Comparison of ENCODE assay signal across 21 mouse cellular contexts in genomic region chr9:70636748-70637147, GRCm38 (mm10). TPM values are rescaled to one million over a fixed set of nuclear protein-coding genes. Genes with fewer than 3 reads are reported as not detected.
DNase-seq lines count a peak whose midpoint lies in the region; TF ChIP-seq lines count a peak whose summit lies in the region.
"Had no signal": no experiment of that assay in that cellular context is flagged by ENCODE, and none has a peak within 500 bp of the region (broad histone marks: within the 10 kb centered on the region; RNA-seq: fewer than 3 reads in every experiment).

No protein-coding gene starts in this region.

- TF ChIP-seq CTCF in C2C12 (IDR thresholded peaks at IDR 0.05; ENCODE audit: control insufficient read depth, insufficient read depth, insufficient read length) (no peak), CH12.LX (conservative IDR thresholded peaks at IDR 0.05 in 1 of 2, IDR thresholded peaks at IDR 0.05 in 1 of 2; ENCODE audit: low read depth in 2 of 2, low read length in 2 of 2) (no peak)

- H3K9ac ChIP-seq in CH12.LX (ENCODE audit: insufficient read depth, low read depth) = no peak overlapping the region

- H3K4me2 ChIP-seq in CH12.LX (ENCODE audit: insufficient read depth, low read depth, poor library complexity, severe bottlenecking) = no peak overlapping the region

- no peak overlapping the region for H3ac ChIP-seq in C2C12 (ENCODE audit: control insufficient read depth, insufficient read length, low read depth)

- peak; percentile 58 for TF ChIP-seq EP300 in CH12.LX (IDR thresholded peaks at IDR 0.05; ENCODE audit: low read length)

- H3K79me3 ChIP-seq in C2C12 (ENCODE audit: low read depth) = no peaks in the 10 kb centered on the region

- in situ Hi-C loops in CH12.LX (cut with MboI; ENCODE audit: low pct_ligation_motif_present, low pct_unique_long_range_greater_than_20kb, low sequenced_read_pairs) = no loop called here

- H3K27ac ChIP-seq in CH12.LX (ENCODE audit: insufficient read depth, low read depth) = no peak overlapping the region

- H3K4me3 ChIP-seq in C2C12 (ENCODE audit: insufficient read depth, poor library complexity, severe bottlenecking) = no peak overlapping the region
- no peak overlapping the region for H3K4me3 ChIP-seq in CH12.LX (replicated peaks in 1 of 3; ENCODE audit: low read depth in 2 of 3, low read length in 2 of 3, poor library complexity in 1 of 3)

- TF ChIP-seq RAD21 in CH12.LX (IDR thresholded peaks at IDR 0.05; ENCODE audit: low read depth, low read length) = no peak

- H3K4me1 ChIP-seq in CH12.LX (ENCODE audit: control insufficient read depth in 1 of 2, insufficient read depth in 2 of 2) = peaks cover 0 to 14% of the 10 kb centered on the region in 2 experiments; a peak in 2 of 4 replicates

- H3K27me3 ChIP-seq in C2C12 (ENCODE audit: control insufficient read depth, insufficient read depth, insufficient read length) (no peaks in the 10 kb centered on the region), CH12.LX (replicated peaks) (no peaks in the 10 kb centered on the region)
- H3K27me3 ChIP-seq: Patski had no signal

- dilution Hi-C loops in CH12.LX (cut with MboI; ENCODE audit: extremely low pct_ligation_motif_present, extremely low pct_unique_long_range_greater_than_20kb, low sequenced_read_pairs) = no loop called here

- H3K36me3 ChIP-seq in C2C12 (ENCODE audit: control insufficient read depth, insufficient read depth) (no peaks in the 10 kb centered on the region), CH12.LX (replicated peaks in 1 of 2; ENCODE audit: control insufficient read depth in 1 of 2, insufficient read depth in 1 of 2, low read length in 1 of 2) (peaks cover 5 to 23% of the 10 kb centered on the region in 2 experiments)

- DNase-seq in 3T3-L1 (ENCODE audit: low read depth, low spot score) (peak; percentile 64), CH12.LX (ENCODE audit: extremely low read depth) (peak; percentile 37)
- no peak for DNase-seq in frontal cortex, adult 2 months (ENCODE audit: extremely low spot score in 1 of 2, low spot score in 1 of 2)
- DNase-seq in kidney, adult 18-20 months = no peak
- no peak for DNase-seq in embryo, embryonic 10 days (ENCODE audit: low spot score)
- DNase-seq: adrenal gland, adult 2 months; adrenal gland, adult 8-10 months; adrenal gland, postnatal 10 days; adrenal gland, postnatal 14 days; adrenal gland, postnatal 25 days; adrenal gland, postnatal 36 days; B cell, adult 2 months; cerebellum, adult 11 months; cerebellum, adult 11-12 months; cerebellum, adult 18-20 months; cerebellum, adult 2 months; cerebellum, adult 8-10 months; cerebellum, adult 9-10 months had no signal

- no peaks in the 10 kb centered on the region for H3K9me3 ChIP-seq in CH12.LX (replicated peaks; ENCODE audit: low read length)
- H3K9me3 ChIP-seq: G1E had no signal

- H3K79me2 ChIP-seq in C2C12 (ENCODE audit: control insufficient read depth, insufficient read depth) (no peaks in the 10 kb centered on the region), CH12.LX (replicated peaks; ENCODE audit: control insufficient read depth, extremely low read depth, insufficient read depth, poor library complexity, severe bottlenecking) (no peaks in the 10 kb centered on the region)

- no peak for TF ChIP-seq POLR2A in CH12.LX (IDR thresholded peaks at IDR 0.05; ENCODE audit: low read depth, low read length)

TF ChIP-seq in C2C12, 6 proteins besides CTCF, POLR2A, EP300 and RAD21:
- TF ChIP-seq MAX (IDR thresholded peaks at IDR 0.05) (no peak), MYOD1 (IDR thresholded peaks at IDR 0.05; ENCODE audit: control insufficient read depth, insufficient read length, low read depth) (no peak), FOSL1 (IDR thresholded peaks at IDR 0.05; ENCODE audit: insufficient read depth, low read length, poor library complexity, severe bottlenecking) (peak; percentile 3), MYOG (IDR thresholded peaks at IDR 0.05; ENCODE audit: control insufficient read depth, extremely low read depth, insufficient read length) (no peak), USF1 (IDR thresholded peaks at IDR 0.05; ENCODE audit: low read depth) (no peak)

TF ChIP-seq in CH12.LX, 34 proteins besides CTCF, POLR2A, EP300 and RAD21:
- TF ChIP-seq JUND (conservative IDR thresholded peaks at IDR 0.05; ENCODE audit: low read depth, low read length) (peak; percentile 86), E2F4 (IDR thresholded peaks at IDR 0.05; ENCODE audit: insufficient replicate concordance, low read depth, low read length) (no peak), ETS1 (conservative IDR thresholded peaks at IDR 0.05; ENCODE audit: low read depth, low read length) (no peak), IRF4 (IDR thresholded peaks at IDR 0.05; ENCODE audit: low read depth, low read length) (peak; percentile 33; the same call in 1 of the 2 replicates), JUN (IDR thresholded peaks at IDR 0.05; ENCODE audit: insufficient read depth, low read depth, low read length) (peak; percentile 54)

RNA-seq across cellular contexts. Expression of gene Gm10642, which starts 19.3 kb away (rescaled TPM):
- polyA plus RNA-seq in C2C12 (2012; fragmentation: generic; extraction: Trizol) (0.02 TPM), CH12.LX (2012; ENCODE audit: insufficient read length, low read depth) (not detected in 2 replicates)
- total RNA-seq in CH12.LX (2012; rRNA removed) (1.5 and 2.1 TPM in 2 replicates), CH12.LX (2014; rRNA removed) (0.13 TPM in 1 of 2 replicates, not detected in the other)
- 1.3 TPM in 2 replicates for polyA plus RNA-seq in frontal cortex, adult 2 months (2012; rRNA removed)

RNA-seq across cellular contexts. Expression of gene Mindy2, which starts 20.2 kb away (rescaled TPM):
- 1.3 TPM for polyA plus RNA-seq in C2C12 (2012; fragmentation: generic; extraction: Trizol)
- total RNA-seq in CH12.LX (2012; rRNA removed) = 5.3 and 7.0 TPM in 2 replicates
- total RNA-seq in CH12.LX (2014; rRNA removed) = 9.9 and 10.0 TPM in 2 replicates
- 5.9 and 6.8 TPM in 2 replicates for polyA plus RNA-seq in CH12.LX (2012; ENCODE audit: insufficient read length, low read depth)
- 31.3 and 32.1 TPM in 2 replicates for polyA plus RNA-seq in frontal cortex, adult 2 months (2012; rRNA removed)

RNA-seq across cellular contexts. Expression of gene Adam10, which starts 42.0 kb away (rescaled TPM):
- polyA plus RNA-seq in C2C12 (2012; fragmentation: generic; extraction: Trizol) (20.6 TPM), CH12.LX (2012; ENCODE audit: insufficient read length, low read depth) (26.3 and 28.9 TPM in 2 replicates)
- total RNA-seq in CH12.LX (2012; rRNA removed) (9.3 and 9.6 TPM in 2 replicates), CH12.LX (2014; rRNA removed) (17.7 and 17.8 TPM in 2 replicates)
- 37.8 and 42.9 TPM in 2 replicates for polyA plus RNA-seq in frontal cortex, adult 2 months (2012; rRNA removed)

Comparison
In these comparisons a context has a peak if more than half of its experiments do, and no peak if none do; other contexts are left out.
1. DNase-seq: peak in 3T3-L1 (single experiment) and CH12.LX (single experiment); none in frontal cortex, adult 2 months (0 of 2), kidney, adult 18-20 months (single experiment) and embryo, embryonic 10 days (single experiment).